Mouse (Mus musculus) adrenal gland, postnatal 10 days (tissue): ENCODE measurements at regions not wholly inside any gene's neighbourhood (a gene's known extent, or its start where the extent isn't known, plus 50 kb on each side); places are given as distances from the start of the nearest gene placed in this dataset.
"Not testable (repeated sequence)": the region's sequence is repeated elsewhere in the genome, so short reads cannot be mapped to it uniquely, and the experiment has no call there.

Source experiments
- DNase-seq: peaks from one replicate; pipeline ENCODE4 v3.0.0; 2021; ENCODE audit warnings: mixed read lengths

DNA sequence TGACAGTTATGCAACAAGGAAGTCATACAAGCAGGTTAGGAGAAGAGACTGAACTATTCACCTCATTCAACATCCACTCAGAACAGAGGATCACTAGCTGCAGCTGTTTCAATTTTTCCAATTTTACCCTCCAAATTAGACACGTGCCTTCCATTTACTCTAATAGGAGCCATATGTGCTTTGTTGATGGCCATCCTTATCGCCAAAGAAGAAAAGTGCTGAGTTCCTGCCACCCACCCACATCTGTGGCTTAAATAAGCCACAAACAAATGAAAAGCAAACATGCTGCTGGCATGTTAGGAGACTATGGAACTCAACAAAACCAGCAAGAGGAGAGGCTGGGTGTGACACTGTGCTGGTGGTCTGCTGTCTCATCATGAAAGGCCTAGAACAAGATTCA is 1786.1 kb downstream of the 9330182O14Rik start:
- DNase-seq = no peak

GRCm38 (mm10) chr15:41936697-41937096 is 1802.5 kb downstream of the 9330182O14Rik start:
- DNase-seq = no peak

DNA sequence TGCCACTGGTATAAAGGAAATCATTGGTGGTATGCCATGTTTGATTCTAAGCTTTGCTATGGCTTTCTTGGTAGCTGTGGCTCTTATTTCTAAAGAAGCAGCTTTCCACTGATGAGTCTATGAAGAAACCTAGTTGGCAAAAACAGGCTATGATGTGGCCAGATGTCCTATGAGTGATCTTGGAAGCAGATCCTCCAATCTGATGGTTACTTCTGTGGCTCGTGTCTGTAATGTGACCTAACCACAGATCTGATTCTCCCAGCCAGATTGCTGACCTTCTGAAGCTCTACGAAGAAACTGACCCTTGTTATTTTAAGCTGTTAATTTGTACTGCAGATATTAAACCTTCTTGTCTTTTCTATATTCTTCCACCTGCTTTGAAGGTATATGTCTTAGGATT is 1811.1 kb downstream of the 9330182O14Rik start:
- DNase-seq = no peak

DNA sequence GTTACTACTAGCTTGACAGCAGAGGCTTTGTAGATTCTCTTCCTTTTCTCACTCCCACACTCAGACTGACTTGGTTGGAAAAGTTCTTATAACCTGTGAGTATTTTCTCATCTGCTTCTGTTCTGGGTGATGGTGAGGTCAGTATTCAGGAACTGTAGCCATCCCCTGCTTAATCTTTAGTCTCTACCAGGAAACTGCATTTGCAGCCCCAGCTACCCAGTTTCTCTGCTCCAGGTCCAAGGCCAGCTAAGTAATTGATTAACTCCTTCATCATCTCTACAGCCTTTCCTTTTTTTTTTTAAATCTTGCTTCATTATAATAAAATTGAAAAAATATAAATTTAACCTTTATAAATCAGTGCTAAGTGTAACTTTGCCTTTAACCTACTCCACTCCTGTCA is 1813.7 kb downstream of the 9330182O14Rik start:
- no peak for DNase-seq

DNA sequence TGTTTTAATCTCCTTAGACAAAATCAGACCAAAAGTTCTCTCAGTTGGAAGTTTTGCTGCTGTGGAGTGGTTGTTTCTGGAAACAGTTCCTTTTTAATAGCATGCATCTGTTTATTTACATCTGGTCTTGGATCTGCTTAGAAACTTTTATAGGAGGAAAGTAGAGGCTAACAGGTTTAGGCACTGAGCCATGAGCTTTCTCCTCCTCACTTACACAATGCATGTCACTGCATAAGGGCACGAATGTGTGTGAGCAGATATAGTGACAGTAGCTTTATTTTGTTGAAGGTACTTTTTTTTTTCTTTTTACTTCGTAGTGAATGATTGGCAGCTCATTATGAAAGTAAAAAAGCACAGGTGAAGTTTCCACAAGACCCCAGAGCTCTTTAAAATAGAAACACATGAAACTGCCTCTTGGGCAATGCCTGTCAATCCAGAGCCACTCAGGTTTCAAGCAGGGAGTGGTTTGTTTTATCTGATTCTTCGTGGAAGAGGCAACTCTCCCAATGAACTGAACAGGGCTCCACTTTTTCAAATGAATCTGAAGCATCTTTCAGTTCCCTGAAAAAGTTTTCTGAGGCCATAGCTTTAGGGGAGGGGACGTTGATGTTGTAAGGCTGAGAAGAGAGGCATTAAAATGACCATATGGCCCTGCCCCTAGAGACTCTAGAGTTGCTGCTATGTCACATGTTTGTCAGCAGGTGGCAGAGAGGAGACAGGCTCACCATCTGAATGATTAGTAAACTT is 1814.4 kb downstream of the 9330182O14Rik start:
- no peak for DNase-seq

- DNase-seq = no peak
Observed at GRCm38 (mm10) chr15:41949094-41949461, 1814.9 kb downstream of the 9330182O14Rik start.

DNA sequence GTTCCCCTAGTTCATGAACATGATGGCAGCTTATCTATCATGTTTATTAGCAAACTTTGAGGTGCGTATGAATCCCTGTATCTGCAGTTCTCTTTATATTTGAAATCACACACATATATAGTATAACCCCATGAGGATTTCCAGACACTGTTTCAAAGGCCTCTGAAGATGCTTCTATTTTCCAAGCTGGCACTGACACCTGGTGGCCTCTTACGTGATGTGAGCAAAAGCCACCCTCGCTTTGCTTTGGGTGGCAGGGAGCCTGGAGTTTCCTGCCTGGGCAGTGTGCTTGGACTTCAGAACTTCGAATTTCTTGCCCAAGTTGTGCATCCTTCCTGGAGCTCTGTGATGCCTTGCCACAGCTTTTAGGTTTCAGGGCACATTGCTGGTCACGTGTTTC is 1817.1 kb downstream of the 9330182O14Rik start:
- DNase-seq = peak; percentile 49

- DNase-seq = no peak
Observed at GRCm38 (mm10) chr15:41960597-41960996, 1826.4 kb downstream of the 9330182O14Rik start.

- DNase-seq = no peak
Observed at GRCm38 (mm10) chr15:41970877-41971276, 1836.7 kb downstream of the 9330182O14Rik start.

GRCm38 (mm10) chr15:41973263-41973662 is 1839.1 kb downstream of the 9330182O14Rik start:
- peak; percentile 94 for DNase-seq

GRCm38 (mm10) chr15:41977196-41977595 is 1843.0 kb downstream of the 9330182O14Rik start:
- no peak for DNase-seq

DNA sequence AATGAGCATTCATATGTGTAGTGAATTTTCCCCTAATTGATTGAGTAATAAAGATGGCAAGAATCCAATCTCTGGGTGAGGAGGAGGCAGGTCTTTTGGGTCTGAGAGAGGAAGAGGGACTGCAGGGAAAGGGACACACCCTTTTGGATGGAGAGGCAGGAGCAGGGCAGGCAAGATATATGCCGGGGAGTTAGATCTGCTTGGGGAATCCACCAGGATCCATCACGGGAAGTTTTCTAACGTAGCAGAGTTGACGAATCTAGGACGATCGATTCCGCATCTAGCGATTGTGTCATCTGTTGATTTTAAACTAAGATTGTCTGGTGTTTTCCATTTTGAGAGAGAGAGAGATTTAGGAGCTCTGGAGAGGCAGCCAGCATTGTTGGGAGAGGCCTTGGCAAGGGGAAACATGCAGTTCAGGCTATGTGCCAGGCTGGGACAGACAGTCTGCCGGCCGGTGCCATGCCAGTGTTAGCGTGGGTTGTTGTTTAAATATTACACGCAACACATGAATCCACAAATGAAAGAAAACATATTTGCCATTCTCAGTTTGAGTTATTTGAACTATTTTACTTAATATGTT is 1843.6 kb downstream of the 9330182O14Rik start:
- DNase-seq = peak; percentile 20

DNA sequence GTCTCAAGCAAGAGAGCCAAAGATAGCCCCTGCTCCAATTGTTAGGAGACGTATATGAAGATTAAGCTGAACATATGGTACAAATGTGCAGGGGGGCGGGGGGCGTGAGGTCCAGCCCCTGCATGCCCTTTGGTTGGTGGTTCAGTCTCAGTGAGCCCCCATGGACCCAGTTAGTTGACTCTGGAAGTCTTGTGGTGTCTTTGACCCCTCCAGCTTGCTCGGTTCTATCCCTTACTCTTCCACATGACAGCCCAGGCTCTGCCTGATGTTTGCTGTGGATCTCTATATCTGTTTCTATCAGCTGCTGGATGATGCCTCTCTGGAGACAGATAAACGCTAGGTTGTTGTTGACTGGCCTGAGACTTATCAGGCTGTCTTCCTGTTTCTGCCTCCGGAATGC is 1849.1 kb downstream of the 9330182O14Rik start:
- no peak for DNase-seq

DNA sequence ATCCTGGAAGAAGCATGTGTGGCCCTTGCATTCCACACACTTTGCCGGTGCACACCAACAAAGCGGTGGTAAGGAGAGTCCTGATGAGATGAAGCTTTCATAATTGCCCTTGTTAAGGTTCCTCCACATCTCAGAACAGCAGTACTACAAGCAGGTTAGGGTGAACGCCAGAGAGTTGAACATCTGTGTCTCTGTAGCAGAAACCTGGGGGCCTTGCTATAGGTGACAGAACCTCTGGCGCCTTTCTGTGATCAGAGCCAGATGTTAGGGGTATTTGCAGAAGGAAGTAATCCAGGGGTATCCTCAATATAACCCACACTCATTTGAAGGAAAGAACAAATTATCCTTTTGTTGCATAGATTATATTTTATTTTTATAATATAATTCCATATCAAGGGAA is 1850.1 kb downstream of the 9330182O14Rik start:
- DNase-seq = no peak

- no peak for DNase-seq
Observed at GRCm38 (mm10) chr15:41986264-41986663, 1852.1 kb downstream of the 9330182O14Rik start.

GRCm38 (mm10) chr15:41989065-41989464 is 1854.9 kb downstream of the 9330182O14Rik start:
- no peak for DNase-seq

DNA sequence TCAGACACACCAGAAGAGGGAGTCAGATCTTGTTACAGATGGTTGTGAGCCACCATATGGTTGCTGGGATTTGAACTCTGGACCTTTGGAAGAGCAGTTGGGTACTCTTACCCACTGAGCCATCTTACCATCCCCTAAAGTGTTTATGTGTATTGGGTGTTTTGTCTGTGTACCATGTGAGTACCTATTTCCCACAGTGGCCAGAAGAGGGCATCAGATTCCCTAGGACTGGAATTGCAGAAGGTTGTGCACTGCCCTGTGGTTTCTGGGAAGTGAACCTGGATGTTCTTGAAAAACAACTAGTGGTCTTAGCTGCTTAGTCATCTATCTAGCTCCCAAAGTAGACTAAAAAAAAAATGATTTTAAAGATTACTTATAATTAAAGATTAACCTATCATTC is 1857.7 kb downstream of the 9330182O14Rik start:
- DNase-seq = no peak

DNA sequence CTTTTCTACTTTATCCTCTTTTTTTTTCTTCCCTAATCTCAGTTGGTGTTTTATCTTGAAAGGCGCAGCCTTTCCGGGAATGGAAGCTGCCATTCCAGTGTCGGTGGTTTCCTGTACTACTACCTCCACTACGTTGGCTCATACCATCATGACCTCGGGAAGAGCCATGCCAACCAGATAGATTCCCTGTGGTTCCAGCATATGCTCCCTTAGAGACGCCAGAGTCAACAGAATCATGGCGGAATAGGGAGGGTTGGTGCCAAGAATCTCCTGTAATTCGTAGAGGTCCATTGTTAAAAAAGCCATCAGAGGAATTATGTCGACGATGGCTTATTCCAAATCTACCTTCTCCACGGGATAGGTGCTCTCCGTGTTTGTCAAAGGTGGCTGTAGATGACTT is 1898.1 kb downstream of the 9330182O14Rik start:
- DNase-seq = not testable (repeated sequence)

DNA sequence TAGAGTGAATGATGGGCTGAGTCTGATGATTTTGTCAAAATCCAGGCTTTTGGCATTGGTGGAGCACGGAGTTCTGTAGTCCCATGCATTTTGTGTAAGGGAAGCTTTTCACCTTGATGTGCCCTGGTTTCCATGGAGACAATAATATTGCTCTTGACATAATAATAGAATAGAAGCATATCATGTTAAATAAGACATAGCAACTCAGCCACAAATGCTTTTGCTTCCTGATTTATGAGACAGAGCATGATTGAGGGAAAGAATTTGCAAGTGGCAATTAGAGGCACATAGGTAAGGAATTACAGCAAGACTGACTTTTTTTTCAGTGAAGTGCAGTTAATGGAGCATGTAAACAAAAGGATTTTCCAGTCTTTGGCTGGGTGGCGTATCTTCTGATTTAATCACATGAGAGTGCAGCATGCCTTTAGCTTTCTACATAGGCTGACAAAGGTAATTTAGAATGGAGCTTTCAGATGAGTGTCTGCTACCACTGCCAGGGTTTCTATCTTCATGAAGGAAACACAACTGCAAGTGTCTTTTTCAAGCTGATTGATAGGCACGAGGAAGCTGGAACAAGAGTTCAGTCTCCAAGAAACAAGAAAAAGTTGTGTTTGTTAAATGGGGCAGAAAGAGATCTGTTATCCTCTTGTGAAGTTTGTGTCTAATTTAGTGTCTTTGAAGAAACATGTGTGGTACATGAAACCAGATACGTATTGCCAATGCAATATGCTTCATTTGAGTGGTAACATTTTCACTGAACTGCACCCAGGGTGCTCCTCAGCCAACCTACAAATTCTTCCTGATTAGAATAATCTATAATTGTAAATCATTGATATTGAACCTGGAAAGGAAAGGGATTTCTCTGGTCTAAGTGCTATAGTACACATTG is 1913.2 kb downstream of the 9330182O14Rik start:
- DNase-seq = no peak

- peak; percentile 3 for DNase-seq
Observed at GRCm38 (mm10) chr15:42056772-42057171, 1922.6 kb downstream of the 9330182O14Rik start.

- DNase-seq = no peak
Observed at GRCm38 (mm10) chr15:42068207-42068831, 1934.2 kb downstream of the 9330182O14Rik start.

DNA sequence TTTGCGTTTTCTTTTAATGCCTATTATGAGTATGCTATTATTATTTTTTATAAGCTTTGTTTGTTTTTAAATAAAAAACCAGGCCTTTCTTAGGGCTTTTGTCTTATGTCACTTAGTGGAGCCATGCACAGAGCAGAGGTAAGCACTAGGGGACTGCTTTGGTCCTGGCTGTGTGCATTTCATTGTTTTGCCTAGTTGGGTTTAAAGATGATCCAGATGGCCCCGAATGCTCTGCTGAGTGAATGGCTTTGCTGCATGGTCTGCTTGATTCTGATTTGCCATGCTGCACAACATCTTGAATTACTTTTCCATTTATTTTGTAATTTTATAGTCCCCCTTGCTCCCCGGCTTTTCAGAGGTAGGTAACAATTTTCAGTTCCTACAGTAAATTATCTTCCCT is 1934.9 kb downstream of the 9330182O14Rik start:
- no peak for DNase-seq

GRCm38 (mm10) chr15:42073486-42073885 is 1939.3 kb downstream of the 9330182O14Rik start:
- DNase-seq = no peak
